Mouse (Mus musculus): ENCODE measurements at regions not wholly inside any gene's neighbourhood (a gene's known extent, or its start where the extent isn't known, plus 50 kb on each side); places are given as distances from the start of the nearest gene placed in this dataset.

DNA sequence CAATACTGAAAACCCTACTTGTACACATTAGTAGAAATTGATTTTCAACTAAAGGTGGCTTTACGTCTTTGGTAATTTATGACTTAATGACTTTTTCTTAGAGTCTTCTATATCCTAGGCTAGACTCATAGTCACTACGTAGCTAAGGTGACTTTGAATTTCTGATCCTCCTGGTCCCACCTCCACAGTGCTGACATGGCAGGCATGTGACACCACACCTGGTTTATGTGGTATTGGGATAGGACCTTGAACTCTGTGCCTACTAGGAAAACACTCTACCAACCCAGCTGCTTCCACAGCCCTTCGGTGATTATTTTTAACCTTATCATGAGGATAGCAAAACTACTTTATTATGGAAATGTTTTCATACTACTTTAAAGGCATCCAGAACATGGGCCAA, 51.5 kb upstream of the D7Ertd443e start:
- TF ChIP-seq POLR2A (IDR thresholded peaks at IDR 0.05; ENCODE audit: borderline replicate concordance, extremely low read depth, insufficient read depth, insufficient read length): no peak
- H3K9me3 ChIP-seq (ENCODE audit: control insufficient read depth, low read length): no peaks in the 10 kb centered on the region
- no peak for DNase-seq (ENCODE audit: low spot score)
- ATAC-seq (ENCODE audit: low FRiP score, low read depth): no peak
- H3K4me3 ChIP-seq (replicated peaks; ENCODE audit: low read length): no peak overlapping the region
- no peak overlapping the region for H3K4me2 ChIP-seq (replicated peaks; ENCODE audit: low read depth, low read length, severe bottlenecking)
- WGBS: 85% methylated on average over 3 of the region's 3 CpGs
- no peak overlapping the region for H3K9ac ChIP-seq (ENCODE audit: low read depth, low read length, severe bottlenecking)
- H3K27ac ChIP-seq (replicated peaks; ENCODE audit: low read depth, low read length): no peak overlapping the region
- no peaks in the 10 kb centered on the region for H3K27me3 ChIP-seq (ENCODE audit: control insufficient read depth, insufficient read depth, low read length)
- H3K36me3 ChIP-seq (ENCODE audit: control insufficient read depth, insufficient read depth, low read length): no peaks in the 10 kb centered on the region
- no peaks in the 10 kb centered on the region for H3K4me1 ChIP-seq (ENCODE audit: control insufficient read depth, insufficient read depth, low read length)

GRCm38 (mm10) chr7:134439281-134439680, 53.8 kb upstream of the D7Ertd443e start:
- H3K36me3 ChIP-seq (ENCODE audit: control insufficient read depth, insufficient read depth, low read length): no peaks in the 10 kb centered on the region
- H3K4me2 ChIP-seq (replicated peaks; ENCODE audit: low read depth, low read length, severe bottlenecking): no peak overlapping the region
- ATAC-seq (ENCODE audit: low FRiP score, low read depth) (no peak), DNase-seq (ENCODE audit: low spot score) (no peak)
- H3K9me3 ChIP-seq (ENCODE audit: control insufficient read depth, low read length): no peaks in the 10 kb centered on the region
- H3K4me1 ChIP-seq (ENCODE audit: control insufficient read depth, insufficient read depth, low read length): no peaks in the 10 kb centered on the region
- H3K4me3 ChIP-seq (replicated peaks; ENCODE audit: low read length): no peak overlapping the region
- no peak for TF ChIP-seq POLR2A (IDR thresholded peaks at IDR 0.05; ENCODE audit: borderline replicate concordance, extremely low read depth, insufficient read depth, insufficient read length)
- WGBS: 89% methylated on average over 5 of the region's 5 CpGs
- H3K27me3 ChIP-seq (ENCODE audit: control insufficient read depth, insufficient read depth, low read length): no peaks in the 10 kb centered on the region
- no peak overlapping the region for H3K27ac ChIP-seq (replicated peaks; ENCODE audit: low read depth, low read length)
- H3K9ac ChIP-seq (ENCODE audit: low read depth, low read length, severe bottlenecking): no peak overlapping the region

- H3K27ac ChIP-seq (replicated peaks; ENCODE audit: low read depth, low read length): no peak overlapping the region
- TF ChIP-seq POLR2A (IDR thresholded peaks at IDR 0.05; ENCODE audit: borderline replicate concordance, extremely low read depth, insufficient read depth, insufficient read length): no peak
- H3K36me3 ChIP-seq (ENCODE audit: control insufficient read depth, insufficient read depth, low read length): no peaks in the 10 kb centered on the region
- DNase-seq (ENCODE audit: low spot score): no peak
- no peak overlapping the region for H3K4me2 ChIP-seq (replicated peaks; ENCODE audit: low read depth, low read length, severe bottlenecking)
- H3K4me1 ChIP-seq (ENCODE audit: control insufficient read depth, insufficient read depth, low read length): no peaks in the 10 kb centered on the region
- no peak overlapping the region for H3K9ac ChIP-seq (ENCODE audit: low read depth, low read length, severe bottlenecking)
- H3K9me3 ChIP-seq (ENCODE audit: control insufficient read depth, low read length): no peaks in the 10 kb centered on the region
- 68% methylated on average over 8 of the region's 8 CpGs for WGBS
- no peak overlapping the region for H3K4me3 ChIP-seq (replicated peaks; ENCODE audit: low read length)
- H3K27me3 ChIP-seq (ENCODE audit: control insufficient read depth, insufficient read depth, low read length): no peaks in the 10 kb centered on the region
- ATAC-seq (ENCODE audit: low FRiP score, low read depth): no peak
Observed at GRCm38 (mm10) chr7:134445008-134445806, 59.7 kb upstream of the D7Ertd443e start.

- Histone ChIP-seq H3K36me3 (ENCODE audit: control insufficient read depth, insufficient read depth, low read length) (no peaks in the 10 kb centered on the region), H3K27me3 (ENCODE audit: control insufficient read depth, insufficient read depth, low read length) (no peaks in the 10 kb centered on the region), H3K4me3 (replicated peaks; ENCODE audit: low read length) (no peak overlapping the region), H3K9me3 (ENCODE audit: control insufficient read depth, low read length) (no peaks in the 10 kb centered on the region), H3K4me1 (ENCODE audit: control insufficient read depth, insufficient read depth, low read length) (no peaks in the 10 kb centered on the region), H3K9ac (ENCODE audit: low read depth, low read length, severe bottlenecking) (no peak overlapping the region), H3K4me2 (replicated peaks; ENCODE audit: low read depth, low read length, severe bottlenecking) (no peak overlapping the region), H3K27ac (replicated peaks; ENCODE audit: low read depth, low read length) (no peak overlapping the region)
- DNase-seq (ENCODE audit: low spot score) (no peak), ATAC-seq (ENCODE audit: low FRiP score, low read depth) (no peak)
- TF ChIP-seq POLR2A (IDR thresholded peaks at IDR 0.05; ENCODE audit: borderline replicate concordance, extremely low read depth, insufficient read depth, insufficient read length): no peak
Observed at GRCm38 (mm10) chr7:134447648-134448202, 62.3 kb upstream of the D7Ertd443e start.

DNA sequence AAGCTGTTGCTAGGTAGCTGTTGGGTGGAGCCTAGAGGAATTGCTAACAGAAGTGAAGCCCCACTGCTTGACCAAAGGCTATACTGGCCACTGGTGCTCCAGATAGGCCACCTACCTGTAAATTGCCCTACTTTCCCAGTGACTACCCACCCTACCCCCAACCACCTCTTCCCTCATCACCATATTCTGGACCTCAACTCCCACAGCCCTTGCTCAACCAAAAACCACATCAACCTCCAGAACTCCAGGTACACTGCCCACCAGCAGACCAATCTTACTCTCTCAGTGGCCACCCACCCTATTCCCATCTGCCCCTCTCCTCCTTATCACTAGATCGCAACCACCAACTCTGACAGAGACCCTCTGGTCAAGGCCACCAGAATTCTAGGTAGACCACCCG, 63.4 kb upstream of the D7Ertd443e start:
- Histone ChIP-seq H3K36me3 (ENCODE audit: control insufficient read depth, insufficient read depth, low read length) (no peaks in the 10 kb centered on the region), H3K4me3 (replicated peaks; ENCODE audit: low read length) (no peak overlapping the region), H3K4me1 (ENCODE audit: control insufficient read depth, insufficient read depth, low read length) (no peaks in the 10 kb centered on the region), H3K27me3 (ENCODE audit: control insufficient read depth, insufficient read depth, low read length) (no peaks in the 10 kb centered on the region), H3K9ac (ENCODE audit: low read depth, low read length, severe bottlenecking) (no peak overlapping the region), H3K27ac (replicated peaks; ENCODE audit: low read depth, low read length) (no peak overlapping the region), H3K4me2 (replicated peaks; ENCODE audit: low read depth, low read length, severe bottlenecking) (no peak overlapping the region), H3K9me3 (ENCODE audit: control insufficient read depth, low read length) (no peaks in the 10 kb centered on the region)
- TF ChIP-seq POLR2A (IDR thresholded peaks at IDR 0.05; ENCODE audit: borderline replicate concordance, extremely low read depth, insufficient read depth, insufficient read length): no peak
- no peak for DNase-seq (ENCODE audit: low spot score)
- no peak for ATAC-seq (ENCODE audit: low FRiP score, low read depth)
- 85% methylated on average over 2 of the region's 2 CpGs for WGBS

Data from limb, embryonic 14.5 days (tissue).